Mouse (Mus musculus) frontal cortex, postnatal 10 days (tissue): Measurements from ENCODE around the gene Fam173b.
A peak's percentile ranks its signal among the peaks of the same experiment; 100 is the strongest.

Experiments
- DNase-seq, 2 experiments: peaks; one replicate each; pipeline ENCODE4 v3.0.0; 2022; ENCODE audit warnings: low spot score in 2 of 2, mixed read lengths in 1 of 2

Gene Fam173b

DNA sequence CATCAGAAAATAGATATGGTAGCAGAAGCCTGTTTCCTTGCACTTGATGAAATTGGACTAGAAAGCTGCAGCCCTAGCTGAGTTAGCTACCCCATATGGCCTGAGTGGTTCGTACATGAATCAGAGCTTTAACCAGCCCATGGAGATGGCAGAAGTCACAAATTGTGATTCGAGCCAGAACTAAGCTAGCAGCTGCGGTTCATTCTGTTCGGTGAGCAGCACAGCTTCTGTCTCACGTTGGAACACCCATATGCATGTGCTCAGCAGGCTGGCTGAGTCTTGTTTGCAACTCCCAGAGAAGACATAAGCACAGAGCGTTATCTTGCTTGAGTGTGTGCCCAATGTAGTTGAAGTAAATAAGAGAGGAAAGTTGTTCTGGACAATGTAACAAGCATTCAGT is 32.9 kb downstream of the Fam173b start:
- peak; percentile 25 to 42 for DNase-seq

DNA sequence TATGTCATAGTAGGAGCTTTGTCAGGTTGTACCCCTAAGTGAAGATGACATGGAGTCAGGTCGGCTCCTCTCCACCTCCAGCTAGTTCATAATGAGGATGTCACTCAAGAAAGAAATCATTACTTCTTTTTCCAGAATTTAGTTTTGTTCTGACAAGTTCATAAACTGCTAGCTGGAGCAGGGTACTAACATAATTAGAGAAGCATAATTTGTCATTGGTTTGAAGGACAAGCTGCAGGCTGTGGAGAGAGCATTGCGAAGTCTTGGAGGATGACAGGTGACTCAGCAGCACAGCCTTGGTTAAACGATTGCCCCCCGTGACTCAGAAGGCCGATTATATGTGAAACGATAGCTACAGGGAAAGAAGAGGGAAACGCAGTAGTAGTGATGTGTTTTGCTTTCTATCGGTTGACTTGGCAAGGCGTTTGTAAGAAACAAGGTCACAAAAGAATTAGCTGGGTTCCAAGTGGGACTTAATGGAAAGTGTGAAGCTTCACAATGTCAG is 34.5 kb downstream of the Fam173b start:
- DNase-seq, result no peak

DNA sequence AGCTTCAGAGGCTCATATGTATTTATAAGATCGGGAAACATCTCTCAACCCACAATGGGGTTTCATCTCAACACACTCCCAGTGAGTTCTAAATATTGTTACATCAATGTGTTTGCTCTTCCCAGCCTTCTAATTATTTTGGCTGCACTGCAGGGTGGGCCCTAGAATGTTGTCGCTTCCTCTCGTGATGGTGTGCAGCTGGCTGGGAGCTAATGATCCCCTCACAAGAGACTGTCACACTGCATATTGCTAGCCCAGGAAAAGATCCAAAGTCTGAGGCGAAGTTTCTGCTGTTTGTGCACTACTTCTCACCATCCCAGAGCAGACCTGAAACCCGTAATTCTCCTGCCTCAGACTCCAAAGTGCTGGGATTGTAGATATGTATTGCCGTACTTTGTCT is 45.6 kb downstream of the Fam173b start:
- DNase-seq, result no peak

DNA sequence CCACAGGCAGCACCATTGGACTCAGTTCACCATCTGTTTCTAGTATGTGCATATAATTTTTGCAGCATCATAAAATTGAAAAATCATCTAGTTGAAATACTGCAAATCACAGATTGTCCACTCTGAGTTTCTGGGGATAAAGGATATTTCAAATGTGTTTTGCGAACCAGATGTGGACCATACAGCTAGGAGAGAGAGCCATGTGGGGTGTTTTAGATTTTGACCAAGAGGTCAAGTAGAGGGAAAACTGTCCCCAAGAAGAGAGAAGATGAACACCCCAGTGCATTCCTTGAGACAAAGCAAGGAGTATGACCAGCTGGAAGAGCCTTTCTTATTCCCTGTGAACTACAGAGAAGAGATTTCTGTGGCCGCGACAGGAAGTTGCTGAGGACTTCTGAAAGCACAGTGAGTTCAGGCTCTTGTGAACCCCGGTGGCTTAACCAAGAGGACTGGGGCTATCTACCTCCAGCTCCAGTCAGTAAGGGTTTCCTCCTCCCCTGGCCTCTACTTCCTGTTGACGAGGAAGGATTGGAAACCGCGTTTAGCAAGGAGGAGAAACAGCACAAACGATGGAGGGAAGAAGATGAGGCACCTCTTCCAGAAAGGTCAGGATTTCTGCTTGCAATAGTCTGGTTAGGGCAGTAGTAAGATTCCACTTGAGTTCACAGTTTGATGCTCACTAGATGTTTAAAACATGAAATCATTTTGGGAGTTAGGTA is 46.4 kb downstream of the Fam173b start:
- DNase-seq, result no peak

DNA sequence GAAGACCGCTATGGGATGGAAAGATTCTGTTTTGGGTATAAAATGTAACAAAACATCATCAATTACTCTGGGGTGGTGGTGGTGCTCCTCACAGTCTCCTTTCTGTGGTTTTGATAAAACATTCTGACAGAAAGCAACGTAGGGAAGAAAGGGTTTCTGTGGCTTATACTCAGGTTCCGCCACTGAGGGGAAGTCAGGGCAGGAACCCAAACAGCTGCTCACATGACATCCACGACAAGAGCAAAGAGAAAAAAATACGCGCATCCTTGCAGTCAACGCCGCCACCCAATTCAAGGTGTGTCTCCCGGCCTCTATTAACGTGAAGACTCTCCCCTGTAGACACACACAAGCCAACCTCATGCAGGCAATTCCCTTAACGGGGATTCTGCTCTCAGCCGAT is 48.0 kb downstream of the Fam173b start:
- no peak for DNase-seq

DNA sequence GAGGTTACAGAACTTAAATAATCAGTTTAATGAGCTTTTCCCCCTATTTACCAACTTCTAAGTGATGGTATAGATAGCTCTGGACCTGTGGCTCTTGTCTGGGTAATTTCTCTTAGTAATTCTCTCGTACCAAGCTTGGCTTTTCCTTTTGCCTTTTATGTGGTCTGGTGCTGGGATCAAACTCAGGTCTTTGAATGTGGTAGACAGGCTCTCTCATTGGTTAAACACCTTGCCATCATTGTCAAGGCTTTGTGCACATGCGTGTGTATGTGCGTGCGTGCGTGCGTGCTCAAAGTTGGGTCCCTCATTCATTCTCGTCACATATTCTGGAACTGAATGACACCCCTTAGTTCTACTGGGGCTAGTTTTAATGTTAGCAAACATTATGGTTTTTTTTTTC is 49.2 kb downstream of the Fam173b start:
- DNase-seq, result no peak

DNA sequence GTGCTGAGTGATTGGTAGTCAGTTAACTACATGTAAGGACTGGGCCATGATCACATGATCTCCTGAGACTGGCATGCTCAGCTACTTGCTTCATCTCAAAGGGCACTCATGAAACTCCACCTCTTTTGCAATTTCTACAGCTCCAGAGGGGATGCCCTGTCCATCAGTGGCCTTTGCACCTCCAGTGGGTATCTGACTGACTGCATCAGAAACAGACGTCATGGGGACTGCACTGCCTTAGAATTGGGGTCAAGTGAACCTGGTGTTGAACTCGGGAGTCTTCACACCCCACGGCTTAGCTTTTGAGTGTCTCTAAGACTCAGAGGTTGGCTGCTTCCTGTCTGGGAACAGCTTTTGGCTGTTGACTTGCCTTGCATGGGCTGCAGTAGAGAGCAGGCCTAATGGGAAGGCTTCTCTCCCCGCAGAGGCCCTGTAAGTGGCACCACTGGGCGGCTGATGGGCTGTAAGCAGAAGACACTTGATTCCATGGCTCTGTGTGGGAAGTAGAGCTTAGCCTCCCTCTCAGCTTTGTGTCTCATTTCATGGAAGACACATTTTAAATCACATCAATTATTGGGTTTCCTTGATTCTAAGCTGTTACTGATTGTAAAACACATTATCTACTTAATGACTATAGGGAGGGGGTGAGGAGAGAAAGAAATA is 58.6 kb downstream of the Fam173b start:
- no peak for DNase-seq

DNA sequence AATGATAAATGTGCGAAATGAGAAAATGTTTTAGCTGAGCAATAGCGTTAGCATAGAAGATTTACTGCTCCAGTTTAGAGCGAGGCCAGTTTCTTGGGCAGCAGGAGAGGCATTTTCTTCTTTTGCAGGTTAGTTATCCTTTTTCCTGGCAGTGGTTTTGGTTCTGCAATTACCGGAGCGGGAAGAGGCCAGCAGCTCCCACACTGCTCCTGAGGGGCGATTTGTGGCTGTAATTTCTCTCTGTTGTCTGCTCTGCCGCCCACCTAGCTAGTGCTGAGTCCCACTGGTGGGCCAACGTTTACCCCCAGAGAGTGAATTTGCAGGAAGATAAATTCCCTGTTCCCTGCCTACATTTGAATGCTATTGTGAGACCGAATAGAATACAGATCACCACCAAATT is 59.2 kb downstream of the Fam173b start:
- DNase-seq, result no peak

DNA sequence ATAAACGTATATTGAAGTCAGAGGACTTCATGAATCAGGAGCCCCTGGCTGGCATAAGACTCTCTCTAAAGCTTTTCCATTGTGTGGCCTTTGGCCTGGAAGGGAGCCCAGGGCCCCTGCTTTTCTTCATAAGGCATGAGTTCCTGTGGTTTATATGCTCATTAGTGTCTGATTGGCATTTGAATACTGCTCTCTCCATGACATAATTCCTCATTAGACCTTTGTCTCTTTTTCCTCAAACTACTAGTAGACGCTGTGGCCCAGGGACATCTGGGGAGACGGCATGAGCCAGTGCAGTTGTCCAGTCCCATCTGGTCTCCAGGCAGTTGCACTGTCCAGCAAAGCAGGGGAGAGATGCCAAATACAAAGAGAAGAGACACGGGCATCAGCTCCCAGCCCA is 60.1 kb downstream of the Fam173b start:
- no peak for DNase-seq

DNA sequence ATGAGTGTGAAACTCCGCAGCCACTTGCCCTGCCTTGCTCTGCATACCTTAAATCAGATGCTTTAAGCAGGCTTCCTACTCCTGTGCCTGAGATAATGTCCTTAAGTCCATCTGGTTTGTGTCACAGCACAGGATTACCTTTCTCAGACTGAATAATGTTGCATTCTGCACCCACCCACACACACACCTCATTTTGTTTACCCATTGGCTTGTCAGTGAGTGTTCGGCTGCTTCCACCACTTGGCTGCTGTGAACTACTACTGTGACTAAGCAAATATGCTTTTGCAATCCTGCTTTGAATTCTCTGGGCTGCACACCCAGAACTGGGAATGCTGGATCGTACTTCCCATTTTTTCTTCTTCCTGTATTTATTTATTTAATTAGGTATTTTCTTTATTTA is 61.4 kb downstream of the Fam173b start:
- no peak for DNase-seq
